ENCODE assay signal across 1 mouse cellular context in the genomic region with DNA sequence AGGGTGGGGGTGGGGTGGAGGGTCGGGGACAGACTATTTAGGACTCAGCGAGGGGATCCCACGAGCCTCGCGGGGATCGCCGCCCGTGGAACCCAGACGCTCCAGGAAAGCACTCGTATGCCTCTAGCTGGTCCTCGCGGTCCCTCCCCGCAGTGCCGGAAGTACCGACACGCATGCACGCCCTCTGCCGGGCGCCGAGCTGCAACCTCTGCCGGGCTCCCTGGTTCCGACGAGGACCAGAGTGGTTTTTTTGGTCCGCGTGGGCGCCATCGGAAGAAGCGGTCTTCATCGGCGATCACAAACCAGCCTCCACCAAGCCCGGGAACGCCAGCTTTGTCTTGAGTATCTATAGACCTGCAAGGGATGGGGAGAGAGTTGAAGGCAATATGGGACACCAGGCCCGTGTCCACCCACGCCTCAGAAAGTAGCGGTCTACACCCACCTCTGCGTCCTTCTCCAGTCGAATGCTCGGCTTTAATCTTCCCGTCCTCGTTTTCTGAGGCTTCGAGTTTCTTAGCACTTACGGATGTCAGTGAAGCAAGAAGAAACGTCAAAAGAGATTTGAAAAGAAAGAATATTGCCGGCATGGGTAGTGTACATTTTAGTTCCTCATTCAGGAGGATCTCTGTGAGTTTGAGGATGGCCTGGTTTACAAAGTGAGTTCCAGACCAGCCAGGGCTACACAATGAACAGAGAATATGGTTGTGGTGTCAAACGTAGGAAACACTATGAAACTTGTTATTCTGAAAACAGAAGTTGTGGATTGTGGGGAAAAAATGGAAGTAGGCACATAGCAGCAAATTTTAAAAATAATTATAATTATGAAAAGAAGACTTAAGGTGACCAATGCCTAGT.
TF ChIP-seq lines count a peak whose summit lies in the region.

A gene (minus strand): TSS at position 165 of the 855 bp plus-strand sequence.

TF ChIP-seq in MEL, 35 proteins besides CTCF, POLR2A, EP300 and RAD21 (continued from another document):
- TF ChIP-seq BHLHE40 (IDR thresholded peaks at IDR 0.05; ENCODE audit: borderline replicate concordance, low read depth, low read length) (0 out of 2 replicates have a peak, but pooled peaks have one; percentile 11), MAX (IDR thresholded peaks at IDR 0.05; ENCODE audit: low read length) (peak; percentile 89), SIN3A (IDR thresholded peaks at IDR 0.05; ENCODE audit: low read length) (peak; percentile 88; the same call in 1 of the 2 replicates), ZC3H11A (IDR thresholded peaks at IDR 0.05; ENCODE audit: low read depth, low read length) (no peak), GABPA (IDR thresholded peaks at IDR 0.05; ENCODE audit: low read depth, low read length) (no peak; the same call in 1 of the 2 replicates), POLR2AphosphoS5 (IDR thresholded peaks at IDR 0.05; ENCODE audit: borderline replicate concordance, low read depth, low read length) (no peak), NRF1 (IDR thresholded peaks at IDR 0.05; ENCODE audit: insufficient read depth, low read depth, low read length, poor library complexity, severe bottlenecking) (peak; percentile 33; the same call in 1 of the 2 replicates), ZKSCAN1 (IDR thresholded peaks at IDR 0.05; ENCODE audit: low read depth, low read length) (0 out of 2 replicates have a peak, but pooled peaks have one; percentile 59)
